Mouse (Mus musculus) limb, embryonic 13.5 days (tissue): ENCODE data around the gene Ston2. TPM values are rescaled to one million over a fixed set of nuclear protein-coding genes. Genes with fewer than 3 reads are reported as not detected.
A peak's percentile ranks its signal among the peaks of the same experiment; 100 is the strongest.

Experiments used
- ATAC-seq: fragments of 200-750 bp; cut with Nextera tagmentation; 2 replicates; pipeline ENCODE4 v1.8.0; 2017; ENCODE audit warnings: low read depth, moderate number of reproducible peaks, moderate TSS enrichment; ENCODE audit not compliant: low FRiP score
- H3K27ac ChIP-seq: fragments of 300-500 bp; sonication (generic); 2 replicates; pipeline ENCODE4 v1.5.1; 2015; ENCODE audit warnings: inconsistent platforms, mild to moderate bottlenecking, moderate library complexity
- H3K27me3 ChIP-seq: fragments of 300-500 bp; sonication (generic); 2 replicates; pipeline ENCODE4 v1.6.1; 2015; ENCODE audit warnings: mild to moderate bottlenecking, inconsistent platforms
- H3K36me3 ChIP-seq: fragments of 300-500 bp; sonication (generic); 2 replicates; pipeline ENCODE4 v1.6.1; 2015; ENCODE audit warnings: inconsistent platforms, mild to moderate bottlenecking, moderate library complexity
- H3K4me1 ChIP-seq: fragments of 300-500 bp; sonication (generic); 2 replicates; pipeline ENCODE4 v1.6.1; 2015; ENCODE audit warnings: inconsistent platforms
- H3K4me2 ChIP-seq: fragments of 300-500 bp; sonication (generic); replicated peaks from 2 replicates; pipeline ENCODE4 v1.6.1; 2015; ENCODE audit warnings: inconsistent platforms, mild to moderate bottlenecking, moderate library complexity
- H3K4me3 ChIP-seq: fragments of 300-500 bp; sonication (generic); 2 replicates; pipeline ENCODE4 v1.5.1; 2015; ENCODE audit warnings: moderate library complexity, mild to moderate bottlenecking, inconsistent platforms
- H3K9ac ChIP-seq: fragments of 300-500 bp; sonication (generic); 2 replicates; pipeline ENCODE4 v1.6.1; 2015; ENCODE audit warnings: mild to moderate bottlenecking, inconsistent platforms
- H3K9me3 ChIP-seq: fragments of 300-500 bp; sonication (generic); 2 replicates; pipeline ENCODE4 v1.6.1; 2016; ENCODE audit warnings: inconsistent platforms
- WGBS: fragments of 180-500 bp; shearing (Covaris S2); methylation state at CpG from one replicate; pipeline ENCODE4 v1.1.7; 2015; 5-methylcytosine and 5-hydroxymethylcytosine counted together
- polyA plus RNA-seq: library from polyadenylated mRNA; unstranded; fragments of >200 nt; fragmentation: Nextera tagmentation; extraction: Ambion mirVana; gene quantifications from 2 replicates; pipeline ENCODE4 v1.2.1, GENCODE M21; 2015

Gene Ston2
- polyA plus RNA-seq = 6.2 and 7.4 TPM in 2 replicates

GRCm38 (mm10) chr12:91787959-91788437 lies at the start of gene Ston2:
Gene Ston2 (minus strand): TSS chr12:91788387.
- WGBS = 73% methylated on average over 9 of the region's 9 CpGs
- H3K27ac ChIP-seq = no peak within 1 kb of the TSS
- no peaks in the 10 kb centered on the region for H3K27me3 ChIP-seq
- H3K4me2 ChIP-seq = no peak within 1 kb of the TSS
- H3K4me3 ChIP-seq = no peak within 1 kb of the TSS
- no peak within 1 kb of the TSS for H3K9ac ChIP-seq
- H3K36me3 ChIP-seq = no peaks in the 10 kb centered on the region
- peaks cover 17% of the 10 kb centered on the region for H3K4me1 ChIP-seq
- ATAC-seq = 0 out of 2 replicates have a peak, but pooled peaks have one; percentile 41
- no peaks in the 10 kb centered on the region for H3K9me3 ChIP-seq

- 84% methylated on average over 7 of the region's 7 CpGs for WGBS
- H3K27me3 ChIP-seq = no peaks in the 10 kb centered on the region
- H3K4me3 ChIP-seq = no peak overlapping the region
- no peak; the same call in 1 of the 2 replicates for ATAC-seq
- H3K9ac ChIP-seq = no peak overlapping the region
- H3K27ac ChIP-seq = no peak overlapping the region
- no peak overlapping the region for H3K4me2 ChIP-seq
- peaks cover 94% of the 10 kb centered on the region for H3K36me3 ChIP-seq
- H3K9me3 ChIP-seq = no peaks in the 10 kb centered on the region
- H3K4me1 ChIP-seq = no peaks in the 10 kb centered on the region
Observed at GRCm38 (mm10) chr12:91837401-91838065, 49.3 kb upstream of the Ston2 start.

DNA sequence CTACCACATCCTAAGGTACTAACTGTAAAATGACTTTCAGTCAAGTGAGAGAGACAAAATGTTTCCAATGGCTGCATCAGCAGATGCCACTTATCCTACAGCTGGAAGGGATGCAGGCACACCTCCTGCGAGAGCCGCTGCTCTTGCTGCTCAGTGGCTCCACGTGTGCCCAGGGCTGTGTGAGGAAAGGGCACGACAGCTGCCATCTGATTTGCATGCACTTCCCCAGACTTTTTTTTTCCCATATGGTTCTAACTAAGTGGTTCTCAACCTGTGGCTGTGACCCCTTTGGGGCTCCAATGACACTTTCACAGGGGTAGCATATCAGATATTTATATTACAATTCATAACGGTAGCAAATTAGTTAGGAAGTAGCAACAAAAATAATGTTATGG lies 45.7 kb upstream of the Ston2 start:
- Histone ChIP-seq H3K4me2 (no peak overlapping the region), H3K9ac (no peak overlapping the region), H3K4me1 (no peaks in the 10 kb centered on the region), H3K4me3 (no peak overlapping the region), H3K27ac (no peak overlapping the region), H3K27me3 (no peaks in the 10 kb centered on the region), H3K9me3 (no peaks in the 10 kb centered on the region), H3K36me3 (peaks cover 86% of the 10 kb centered on the region)
- WGBS = 70% methylated on average over 5 of the region's 5 CpGs
- no peak for ATAC-seq

DNA sequence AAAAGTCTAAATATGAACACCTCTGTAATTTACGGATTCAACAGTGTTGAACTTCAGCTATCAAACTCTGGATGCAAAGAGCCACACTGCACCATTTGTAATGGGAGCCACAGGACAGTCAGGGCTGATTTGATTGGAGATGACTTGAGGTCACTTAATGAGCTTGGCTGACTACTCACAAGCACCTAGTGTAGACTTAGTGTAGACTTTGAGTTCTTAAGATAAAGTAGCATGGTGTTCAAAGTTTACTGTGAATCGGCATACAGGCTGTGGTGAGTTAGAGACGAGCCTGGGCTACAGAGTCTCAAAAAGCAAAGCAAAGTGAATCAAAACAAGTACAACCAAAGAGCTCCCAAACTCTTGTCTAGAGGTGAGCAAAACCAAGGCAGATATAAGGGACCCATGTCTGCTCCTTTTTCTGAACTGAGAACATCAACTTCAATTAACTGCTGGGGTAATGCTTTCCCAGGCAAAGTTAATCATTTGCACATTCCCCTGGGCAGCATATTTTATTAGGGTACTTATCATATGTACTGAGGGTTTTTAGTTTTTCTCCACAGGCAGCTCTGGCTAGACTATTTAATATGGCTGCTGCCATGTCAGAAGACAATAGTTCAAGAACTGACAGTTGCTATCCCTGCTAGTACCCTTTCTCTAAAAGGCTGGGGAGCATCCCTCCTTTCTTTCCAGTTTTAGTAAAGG lies 45.2 kb upstream of the Ston2 start:
- Histone ChIP-seq H3K9ac (no peak overlapping the region), H3K4me1 (no peaks in the 10 kb centered on the region), H3K36me3 (peaks cover 85% of the 10 kb centered on the region), H3K27ac (no peak overlapping the region), H3K4me2 (no peak overlapping the region), H3K9me3 (no peaks in the 10 kb centered on the region), H3K4me3 (no peak overlapping the region), H3K27me3 (no peaks in the 10 kb centered on the region)
- 94% methylated on average over 3 of the region's 3 CpGs for WGBS
- no peak for ATAC-seq

GRCm38 (mm10) chr12:91831410-91831809 lies 43.2 kb upstream of the Ston2 start:
- 94% methylated on average over 7 of the region's 7 CpGs for WGBS
- Histone ChIP-seq H3K27ac (no peak overlapping the region), H3K9me3 (no peaks in the 10 kb centered on the region), H3K36me3 (peaks cover 82% of the 10 kb centered on the region), H3K4me3 (no peak overlapping the region), H3K27me3 (no peaks in the 10 kb centered on the region), H3K9ac (no peak overlapping the region), H3K4me1 (no peaks in the 10 kb centered on the region), H3K4me2 (no peak overlapping the region)
- no peak for ATAC-seq

DNA sequence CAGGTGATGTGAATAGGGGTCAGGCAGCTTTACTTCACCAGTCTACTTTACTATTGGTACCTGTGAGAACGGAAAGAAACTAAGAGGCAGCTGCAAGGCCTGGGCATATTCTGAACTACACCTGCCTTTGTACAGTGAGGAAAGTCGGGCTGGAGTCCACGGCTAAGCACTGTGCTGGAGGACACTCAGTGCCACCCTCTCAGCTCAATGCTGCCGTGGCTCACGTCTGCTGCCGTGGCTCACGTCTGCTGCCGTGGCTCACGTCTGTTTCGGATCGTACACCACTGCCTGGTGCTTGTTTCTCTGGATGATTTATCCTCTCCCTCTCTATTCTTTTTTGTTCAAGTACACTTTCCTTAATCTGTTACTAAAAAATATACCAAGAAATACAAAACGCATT lies 32.3 kb upstream of the Ston2 start:
- 90% methylated on average over 12 of the region's 12 CpGs for WGBS

GRCm38 (mm10) chr12:91818726-91819125 lies 30.5 kb upstream of the Ston2 start:
- Histone ChIP-seq H3K27me3 (no peaks in the 10 kb centered on the region), H3K27ac (no peak overlapping the region), H3K36me3 (peaks cover 75% of the 10 kb centered on the region), H3K9me3 (no peaks in the 10 kb centered on the region), H3K4me2 (no peak overlapping the region), H3K9ac (no peak overlapping the region), H3K4me1 (no peaks in the 10 kb centered on the region), H3K4me3 (no peak overlapping the region)
- WGBS = 84% methylated on average over 4 of the region's 4 CpGs
- no peak for ATAC-seq

More for the DNA sequence above, 32.3 kb upstream of the Ston2 start:
- Histone ChIP-seq H3K4me1 (no peaks in the 10 kb centered on the region), H3K27ac (no peak overlapping the region), H3K4me3 (no peak overlapping the region), H3K4me2 (no peak overlapping the region), H3K27me3 (no peaks in the 10 kb centered on the region), H3K36me3 (peaks cover 75% of the 10 kb centered on the region), H3K9ac (no peak overlapping the region), H3K9me3 (no peaks in the 10 kb centered on the region)
- ATAC-seq = no peak

- no peaks in the 10 kb centered on the region for H3K4me1 ChIP-seq
- H3K36me3 ChIP-seq = peaks cover 77% of the 10 kb centered on the region
- 31% methylated on average over 10 of the region's 10 CpGs for WGBS
- ATAC-seq = peak; percentile 57; the same call in 1 of the 2 replicates
- no peak overlapping the region for H3K27ac ChIP-seq
- no peak overlapping the region for H3K4me2 ChIP-seq
- no peaks in the 10 kb centered on the region for H3K9me3 ChIP-seq
- no peaks in the 10 kb centered on the region for H3K27me3 ChIP-seq
- no peak overlapping the region for H3K9ac ChIP-seq
- no peak overlapping the region for H3K4me3 ChIP-seq
Observed at GRCm38 (mm10) chr12:91815990-91816389, 27.8 kb upstream of the Ston2 start.

DNA sequence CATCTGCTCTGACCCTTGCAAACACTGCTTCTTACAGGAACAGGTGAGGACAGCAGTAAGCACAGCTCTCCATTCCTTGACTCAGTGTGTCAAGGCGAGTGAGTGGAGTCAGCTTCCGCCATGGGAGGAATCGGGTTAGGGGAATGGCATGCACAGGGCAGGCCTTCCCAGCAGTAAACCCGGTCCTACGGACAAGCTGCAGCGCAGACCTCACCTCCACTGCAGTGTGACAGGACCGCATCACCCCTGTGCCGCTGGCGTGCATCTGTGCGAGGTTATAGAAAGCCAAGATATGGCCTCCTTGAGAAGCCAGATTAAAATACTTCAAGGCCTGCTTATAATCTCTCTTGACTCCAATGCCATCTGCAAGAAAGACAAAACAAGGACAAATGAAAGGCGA lies 27.4 kb upstream of the Ston2 start:
- no peak overlapping the region for H3K4me3 ChIP-seq
- no peak overlapping the region for H3K4me2 ChIP-seq
- no peak overlapping the region for H3K9ac ChIP-seq
- H3K4me1 ChIP-seq = no peaks in the 10 kb centered on the region
- no peaks in the 10 kb centered on the region for H3K9me3 ChIP-seq
- 95% methylated on average over 11 of the region's 11 CpGs for WGBS
- no peak for ATAC-seq
- no peaks in the 10 kb centered on the region for H3K27me3 ChIP-seq
- H3K36me3 ChIP-seq = peaks cover 81% of the 10 kb centered on the region
- H3K27ac ChIP-seq = no peak overlapping the region

- WGBS = 91% methylated on average over 8 of the region's 8 CpGs
- H3K4me3 ChIP-seq = no peak overlapping the region
- no peaks in the 10 kb centered on the region for H3K9me3 ChIP-seq
- no peak for ATAC-seq
- no peak overlapping the region for H3K9ac ChIP-seq
- H3K4me1 ChIP-seq = no peaks in the 10 kb centered on the region
- H3K4me2 ChIP-seq = no peak overlapping the region
- no peaks in the 10 kb centered on the region for H3K27me3 ChIP-seq
- no peak overlapping the region for H3K27ac ChIP-seq
- H3K36me3 ChIP-seq = peaks cover 67% of the 10 kb centered on the region
Observed at GRCm38 (mm10) chr12:91808911-91809310, 20.7 kb upstream of the Ston2 start.

DNA sequence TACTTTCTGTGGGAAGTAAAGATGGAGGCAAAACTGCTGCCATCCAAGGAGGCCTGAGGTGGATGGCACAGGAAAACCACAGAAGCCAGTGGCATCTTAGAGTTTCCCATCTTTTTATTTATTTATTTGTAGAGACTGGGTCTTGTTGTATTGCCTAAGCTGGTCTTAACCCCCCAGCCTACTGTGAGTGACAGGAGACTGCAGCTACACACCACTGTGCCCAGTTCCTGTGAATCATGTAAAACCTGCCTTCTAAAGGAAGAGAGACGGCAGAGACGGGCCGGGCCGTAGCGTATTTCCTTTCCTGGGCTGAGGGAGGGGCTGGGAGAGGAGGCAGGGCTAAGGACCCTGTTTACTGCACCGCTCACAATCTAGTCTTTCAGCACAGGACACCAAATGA lies 19.6 kb upstream of the Ston2 start:
- Histone ChIP-seq H3K27me3 (no peaks in the 10 kb centered on the region), H3K4me2 (no peak overlapping the region), H3K36me3 (peaks cover 55% of the 10 kb centered on the region), H3K27ac (no peak overlapping the region), H3K9me3 (no peaks in the 10 kb centered on the region), H3K4me3 (no peak overlapping the region), H3K4me1 (no peaks in the 10 kb centered on the region), H3K9ac (no peak overlapping the region)
- no peak for ATAC-seq
- WGBS = 67% methylated on average over 6 of the region's 6 CpGs

GRCm38 (mm10) chr12:91807095-91807494 lies 18.9 kb upstream of the Ston2 start:
- Histone ChIP-seq H3K9ac (no peak overlapping the region), H3K27me3 (no peaks in the 10 kb centered on the region), H3K4me1 (no peaks in the 10 kb centered on the region), H3K36me3 (peaks cover 49% of the 10 kb centered on the region), H3K9me3 (no peaks in the 10 kb centered on the region), H3K4me3 (no peak overlapping the region), H3K27ac (no peak overlapping the region), H3K4me2 (no peak overlapping the region)
- no peak for ATAC-seq
- 88% methylated on average over 11 of the region's 11 CpGs for WGBS
